Mouse (Mus musculus): ENCODE measurements around the gene Hist1h2ab.
"Not testable (repeated sequence)": the region's sequence is repeated elsewhere in the genome, so short reads cannot be mapped to it uniquely, and the experiment has no call there.

Gene Hist1h2ab

GRCm38 (mm10) chr13:23750839-23751477 is at the start of gene Hist1h2ab:
TSS of gene Hist1h2ab (plus strand) at chr13:23751126.
- DNase-seq (ENCODE audit: low spot score): peak; percentile 40

DNA sequence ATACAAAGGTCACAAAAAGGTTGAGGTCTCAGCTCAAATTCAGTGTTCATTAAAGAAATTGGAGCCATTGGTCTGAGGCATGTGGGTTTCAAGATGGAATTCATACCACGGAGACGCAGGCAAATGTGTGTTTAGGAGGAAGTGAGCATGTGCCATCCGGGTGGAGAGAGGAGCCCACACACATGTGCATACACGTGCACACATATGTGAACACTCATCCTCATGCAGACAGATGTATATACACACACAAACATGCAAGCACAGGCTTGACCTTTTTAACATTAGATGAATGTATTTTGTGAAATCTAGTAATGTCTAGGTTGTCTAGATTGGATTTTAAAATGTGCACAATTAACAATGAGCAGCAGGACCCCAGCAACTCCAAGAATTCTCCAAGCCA is 48.7 kb upstream of the Hist1h2ab start:
- no peak for DNase-seq (ENCODE audit: low spot score)

GRCm38 (mm10) chr13:23702801-23703200 is 48.1 kb upstream of the Hist1h2ab start:
- not testable (repeated sequence) for DNase-seq (ENCODE audit: low spot score)

DNA sequence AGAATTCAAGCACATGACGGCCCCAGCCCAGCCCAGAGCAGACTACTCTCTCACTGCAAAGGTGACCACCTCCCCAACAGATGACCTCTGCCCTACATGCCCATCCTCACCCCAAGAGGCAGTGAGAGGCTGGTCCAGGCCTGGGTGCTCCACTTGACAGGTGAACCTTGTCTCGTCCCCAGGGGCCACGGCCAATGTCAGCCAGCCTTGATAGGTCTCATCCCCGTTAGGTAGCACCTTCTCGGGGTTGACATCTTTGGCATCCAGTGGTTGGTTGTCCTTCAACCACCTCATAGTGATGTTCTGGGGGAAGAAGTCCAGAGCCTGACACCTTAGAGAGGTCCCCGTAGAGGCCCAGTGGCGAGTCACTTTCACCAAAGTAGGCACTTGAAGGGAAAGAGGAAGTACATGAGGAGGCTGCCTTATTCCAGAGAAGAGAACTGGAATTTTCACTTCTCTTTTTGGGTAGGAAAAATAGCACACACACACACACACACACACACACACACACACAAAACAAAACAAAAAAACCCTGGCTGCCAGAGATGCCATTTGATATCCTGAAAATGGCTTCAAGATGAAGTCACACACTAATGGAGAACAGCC is 45.1 kb upstream of the Hist1h2ab start:
- no peak for DNase-seq (ENCODE audit: low spot score)

DNA sequence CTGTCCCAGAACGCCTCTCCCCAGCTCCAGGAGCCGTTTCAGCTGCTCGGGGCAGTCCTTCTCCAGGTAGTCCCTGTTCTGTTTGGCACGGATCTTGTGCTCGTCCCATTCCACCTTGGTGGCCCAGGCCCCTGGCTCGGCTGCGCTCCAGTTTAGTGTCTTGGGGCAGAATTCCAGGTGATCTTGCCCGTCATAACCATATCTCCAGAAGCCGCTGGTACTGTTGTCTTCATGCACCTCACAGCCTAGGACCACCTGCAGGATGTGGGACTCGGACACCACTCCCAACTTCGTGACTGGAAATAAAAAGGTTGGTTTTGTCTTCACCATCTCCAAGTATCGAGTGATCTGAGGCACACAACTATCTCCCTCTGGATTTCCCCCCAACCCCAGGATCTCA is 44.2 kb upstream of the Hist1h2ab start:
- DNase-seq (ENCODE audit: low spot score): no peak

DNA sequence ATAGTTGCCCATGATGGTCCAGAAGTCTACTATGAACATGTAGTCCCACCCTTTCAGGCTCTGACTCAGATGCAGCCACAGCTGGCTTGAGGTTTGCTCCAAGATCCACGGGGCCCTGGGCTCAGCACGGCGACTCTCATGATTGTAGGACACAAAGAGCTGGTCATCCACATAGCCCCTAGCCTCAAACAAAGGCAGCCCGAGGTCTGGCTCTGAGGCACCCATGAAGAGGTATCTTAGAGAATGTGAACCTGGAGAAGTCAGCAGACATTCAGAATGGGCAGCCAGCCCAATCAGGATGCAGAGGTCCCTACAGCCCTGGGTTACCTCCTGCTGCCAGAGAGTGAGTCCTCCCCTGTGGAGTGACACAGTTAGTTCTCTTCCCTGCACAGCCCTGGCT is 42.9 kb upstream of the Hist1h2ab start:
- DNase-seq (ENCODE audit: low spot score): no peak

- no peak for DNase-seq (ENCODE audit: low spot score)
These were observed 42.3 kb upstream of the Hist1h2ab start for GRCm38 (mm10) chr13:23708654-23709053.

DNA sequence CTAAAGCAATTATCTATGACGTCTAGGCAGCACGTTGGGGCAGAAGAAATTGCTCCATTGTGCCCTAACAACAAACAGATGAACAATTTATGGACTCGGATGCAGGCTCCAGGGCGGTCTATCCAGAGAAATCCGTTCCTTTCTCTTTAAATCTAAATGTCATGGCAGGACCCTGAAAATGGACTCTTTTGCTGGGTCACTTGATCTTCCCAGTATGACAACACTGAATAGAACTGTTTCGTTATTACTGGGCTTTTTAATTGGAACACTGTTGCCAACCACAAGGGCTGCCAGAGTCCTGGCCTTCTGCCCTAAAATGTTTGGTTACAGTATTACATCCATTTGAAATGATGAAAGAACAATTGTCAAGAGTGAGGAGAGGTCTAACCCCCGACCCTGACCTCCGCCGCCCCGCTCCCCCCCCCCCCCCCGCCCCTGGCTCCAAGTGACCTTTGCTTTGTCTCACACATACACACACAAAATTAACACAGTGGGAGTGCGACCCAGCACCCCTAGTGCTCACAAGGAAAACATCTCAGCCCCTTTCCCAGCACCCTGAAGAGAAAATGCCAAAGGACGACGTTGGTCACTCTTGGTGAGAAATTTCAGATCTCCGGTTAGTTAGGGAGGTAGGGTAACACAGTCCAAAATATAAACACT is 41.1 kb upstream of the Hist1h2ab start:
- no peak for DNase-seq (ENCODE audit: low spot score)

DNA sequence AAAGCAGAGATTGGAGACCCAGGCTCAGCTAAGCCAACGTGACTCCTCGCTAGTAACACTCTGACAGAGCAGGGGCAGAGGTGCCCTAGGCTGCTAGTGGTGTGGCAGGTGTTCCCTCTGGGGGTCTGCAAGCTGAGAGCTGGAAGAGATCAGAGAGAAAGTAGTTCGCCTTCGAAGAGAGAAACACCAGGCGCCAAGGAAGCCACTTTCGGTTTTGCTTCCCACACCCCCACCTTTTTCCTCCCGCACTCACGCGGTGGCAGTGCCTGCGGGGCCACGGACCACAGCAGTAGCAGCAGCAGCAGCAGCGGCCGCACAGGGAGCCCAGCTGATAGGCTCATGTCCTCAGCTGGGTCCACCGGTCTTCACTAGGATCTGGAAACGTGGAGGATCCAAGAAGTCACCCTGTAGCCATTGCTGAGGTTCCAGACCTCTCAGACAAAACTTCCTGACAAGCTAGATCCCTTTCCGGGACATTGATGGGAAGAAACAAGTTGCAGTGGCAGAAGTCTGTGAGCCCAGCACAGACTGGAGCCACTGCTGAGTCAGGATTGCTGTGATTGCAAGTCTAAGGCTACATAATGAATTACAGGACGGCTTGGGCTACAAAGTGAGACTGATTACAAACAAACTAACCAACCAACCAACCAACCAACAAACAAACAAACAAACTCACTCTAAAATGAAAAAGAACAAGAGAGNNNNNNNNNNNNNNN is 40.4 kb upstream of the Hist1h2ab start, which contains the start of gene Hfe:
Gene Hfe, minus strand, starts transcription at position 481 of the 716 bp plus-strand sequence.
- peak; percentile 37 for DNase-seq (ENCODE audit: low spot score)

DNA sequence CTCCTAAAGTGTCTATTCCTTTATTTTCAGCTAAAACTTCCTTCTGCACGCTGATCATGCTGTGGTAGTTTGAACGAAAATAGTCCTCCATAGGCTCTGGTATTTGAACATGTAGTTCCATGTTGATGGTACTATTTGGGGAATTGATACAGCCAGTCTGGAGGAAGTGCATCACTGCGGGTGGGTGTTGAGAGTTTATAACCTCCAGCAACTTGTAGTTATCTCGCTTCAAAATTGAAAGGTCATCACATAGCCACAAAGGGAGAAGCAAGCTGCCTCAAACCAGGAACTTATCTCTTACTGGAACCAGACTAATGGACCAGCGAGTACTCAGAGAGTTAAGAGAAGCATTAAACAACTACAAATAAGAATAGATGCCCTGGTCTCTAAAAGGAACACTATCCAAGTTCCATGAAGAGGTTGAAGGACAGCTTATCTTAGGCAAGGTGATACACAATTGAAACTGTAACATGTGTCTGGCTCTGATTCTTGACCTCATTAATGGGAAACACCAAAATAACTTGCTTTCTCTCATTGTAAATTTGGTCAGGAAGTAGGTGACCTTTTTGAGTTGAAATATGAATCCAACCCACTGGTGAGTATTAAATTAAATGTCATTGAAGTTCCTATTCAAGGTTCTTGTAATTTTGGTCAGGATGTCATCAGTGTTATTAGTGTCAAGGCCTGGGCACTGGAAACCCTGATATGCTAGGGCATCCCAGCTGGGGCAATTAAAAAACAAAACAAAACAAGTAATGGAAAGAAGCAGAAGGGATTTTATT is 34.5 kb upstream of the Hist1h2ab start:
- DNase-seq (ENCODE audit: low spot score): no peak

- no peak for DNase-seq (ENCODE audit: low spot score)
These were observed 33.8 kb upstream of the Hist1h2ab start for GRCm38 (mm10) chr13:23717176-23717575.

GRCm38 (mm10) chr13:23717593-23718245 is 33.2 kb upstream of the Hist1h2ab start:
- DNase-seq (ENCODE audit: low spot score): not testable (repeated sequence)

DNA sequence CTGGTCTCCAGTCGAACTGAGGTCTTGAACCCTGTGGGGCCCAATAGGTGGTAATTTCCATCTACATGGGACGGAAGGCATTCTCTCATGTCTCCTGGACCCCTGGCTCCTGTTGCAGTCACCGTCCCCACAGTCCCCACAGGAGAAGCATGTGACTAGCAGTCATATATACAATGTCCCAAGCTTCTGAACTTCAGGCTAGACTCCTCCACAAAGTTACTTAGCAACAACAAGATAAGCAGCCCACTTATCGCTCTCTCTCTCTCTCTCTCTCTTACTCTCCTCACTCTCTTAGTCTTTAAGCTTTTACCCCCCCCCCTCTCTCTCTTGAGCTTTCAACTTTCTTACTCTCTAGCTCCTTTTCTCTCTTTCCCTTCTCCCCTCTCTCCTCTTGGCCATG is 26.7 kb upstream of the Hist1h2ab start:
- DNase-seq (ENCODE audit: low spot score): no peak

GRCm38 (mm10) chr13:23725213-23725612 is 25.7 kb upstream of the Hist1h2ab start:
- DNase-seq (ENCODE audit: low spot score): no peak

- no peak for DNase-seq (ENCODE audit: low spot score)
These were observed 22.3 kb upstream of the Hist1h2ab start for GRCm38 (mm10) chr13:23728472-23729191.

GRCm38 (mm10) chr13:23729192-23729525 is 21.8 kb upstream of the Hist1h2ab start:
- no peak for DNase-seq (ENCODE audit: low spot score)

GRCm38 (mm10) chr13:23729706-23730105 is 21.2 kb upstream of the Hist1h2ab start:
- no peak for DNase-seq (ENCODE audit: low spot score)

GRCm38 (mm10) chr13:23730479-23730878 is 20.4 kb upstream of the Hist1h2ab start:
- peak; percentile 39 for DNase-seq (ENCODE audit: low spot score)

DNA sequence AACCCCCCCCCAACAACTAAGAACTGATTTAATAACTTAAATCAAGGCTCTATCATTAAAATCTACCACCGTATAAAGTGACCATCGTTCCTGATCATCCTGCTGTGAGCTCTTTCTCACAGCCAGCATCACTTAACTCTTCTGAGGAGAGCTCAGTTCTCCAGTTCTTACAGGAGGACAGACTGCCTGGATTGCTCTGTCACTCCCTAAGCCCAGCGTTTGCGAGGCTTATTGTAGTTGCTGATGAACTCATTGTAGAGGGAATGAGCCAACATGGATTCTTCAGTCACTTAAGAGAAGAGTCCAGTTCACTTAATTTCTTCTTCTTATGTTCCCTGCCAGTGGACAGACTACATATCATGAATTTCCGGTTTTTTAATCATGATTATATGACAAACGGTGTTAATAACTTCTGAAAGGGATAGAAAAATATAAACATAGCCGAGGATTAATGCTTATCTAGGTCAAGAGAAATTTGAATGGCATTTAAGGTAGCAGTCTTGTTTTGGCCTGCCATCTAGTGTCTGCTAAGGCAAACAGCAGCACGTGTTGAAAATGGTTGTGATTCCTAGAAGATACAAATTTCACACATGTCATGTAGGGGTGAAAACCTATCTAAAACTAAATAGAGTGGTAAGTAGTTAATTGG is 18.6 kb upstream of the Hist1h2ab start:
- DNase-seq (ENCODE audit: low spot score): no peak

DNA sequence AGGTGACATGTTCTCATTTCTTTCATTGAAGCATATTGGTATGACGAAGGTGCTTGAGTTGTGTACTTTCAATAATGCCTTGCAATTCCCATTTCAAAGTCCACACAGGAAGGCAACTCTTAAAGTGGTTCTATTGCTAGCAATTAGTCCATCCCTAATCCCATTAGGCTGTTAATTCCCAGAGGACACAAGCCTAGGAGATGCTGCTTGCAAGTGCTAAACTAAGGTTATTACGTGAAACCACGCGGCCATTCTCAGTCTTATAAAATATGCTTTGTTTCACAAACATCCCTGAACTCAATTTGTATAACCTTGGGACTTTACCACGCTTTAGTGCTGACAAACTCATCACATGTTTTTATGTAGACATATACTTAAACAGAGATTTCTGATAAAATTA is 13.8 kb upstream of the Hist1h2ab start:
- DNase-seq (ENCODE audit: low spot score): no peak

Data from urinary bladder, postnatal 14 days (tissue).